Mouse (Mus musculus) R1 (cell line): Measurements from ENCODE around the gene Lcn11.
"Not testable (repeated sequence)": the region's sequence is repeated elsewhere in the genome, so short reads cannot be mapped to it uniquely, and the experiment has no call there.

Experiments used
- DNase-seq: peaks from one replicate; pipeline ENCODE4 v3.0.0-alpha.2; 2018; ENCODE audit warnings: low read depth, low spot score

Gene Lcn11

DNA sequence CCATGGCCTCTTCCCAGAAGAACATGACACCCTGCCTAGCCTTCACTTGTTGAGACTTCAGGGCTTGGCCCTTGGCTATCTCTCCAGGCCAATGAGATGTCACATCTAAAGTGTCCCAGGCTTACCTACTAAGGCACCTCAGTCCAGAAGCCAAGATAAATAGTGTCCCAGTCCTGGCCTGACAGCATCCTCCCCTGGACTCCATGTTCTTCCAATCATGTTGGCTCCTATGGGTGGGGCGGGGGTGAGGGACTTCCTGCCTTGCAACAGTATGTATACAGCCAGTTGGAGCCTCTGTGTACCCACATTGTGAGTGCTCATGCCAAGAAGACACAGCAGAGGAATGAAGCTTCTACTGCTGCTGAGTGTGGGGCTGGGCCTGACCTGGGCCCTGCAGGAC is at the start of gene Lcn11:
Gene Lcn11, plus strand, starts transcription at position 301 of the 400 bp plus-strand sequence.
- no peak for DNase-seq

DNA sequence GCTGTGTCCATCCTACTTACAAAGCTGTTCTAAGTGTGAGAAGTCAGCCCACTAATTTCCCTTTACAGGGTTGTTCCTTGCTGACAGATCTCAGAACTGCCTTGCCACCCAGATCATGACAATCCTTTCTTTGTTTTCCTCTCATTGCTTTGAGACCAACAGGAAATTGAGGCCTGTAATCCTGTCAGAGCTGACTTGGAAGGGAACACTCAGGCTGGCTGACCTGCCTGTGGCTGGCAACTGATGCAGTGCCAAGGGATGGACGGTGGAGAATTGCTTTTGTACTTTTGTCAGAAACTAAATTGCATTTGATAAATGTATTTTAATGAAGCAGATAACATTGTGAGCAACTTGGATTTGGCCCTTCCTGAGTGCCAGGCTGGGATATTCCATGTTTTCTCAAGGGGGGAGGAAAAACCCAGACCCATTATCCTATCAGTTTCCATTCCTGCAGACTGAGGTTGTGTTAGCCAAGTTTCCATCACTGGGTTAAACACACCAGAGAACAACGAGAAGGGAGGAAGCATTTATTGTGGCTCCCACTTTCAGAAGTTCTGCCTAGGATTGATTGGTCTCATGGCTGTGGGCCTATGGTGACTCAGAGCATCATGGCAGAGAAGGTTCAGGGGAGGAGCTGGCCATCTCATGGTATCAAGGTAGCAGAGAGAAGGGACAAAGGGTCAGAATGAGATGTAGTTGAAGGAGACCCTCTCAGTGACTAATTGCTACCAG is 43.5 kb upstream of the Lcn11 start:
- DNase-seq: no peak

DNA sequence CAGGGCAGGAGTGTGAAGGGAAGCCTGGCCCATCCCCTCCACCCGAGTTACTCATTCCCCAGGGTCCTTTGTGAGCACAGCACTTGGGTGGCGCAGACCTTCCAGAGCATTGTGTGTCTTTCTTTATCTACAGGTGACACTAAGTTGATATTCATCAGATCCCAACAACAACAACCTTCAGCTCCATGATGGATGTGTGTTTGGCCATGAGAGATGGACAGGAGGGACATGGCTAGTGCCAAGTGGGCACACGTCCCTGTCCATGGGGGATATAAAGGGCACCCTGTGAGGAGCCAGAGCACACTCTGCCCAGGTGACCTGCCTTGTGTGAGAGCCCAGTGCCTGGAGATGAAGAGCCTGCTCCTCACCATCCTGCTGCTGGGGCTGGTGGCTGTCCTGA is 40.1 kb upstream of the Lcn11 start, which contains the start of gene Obp2b:
Gene Obp2b, plus strand, starts transcription at position 301 of the 400 bp plus-strand sequence.
- not testable (repeated sequence) for DNase-seq

GRCm38 (mm10) chr2:25741671-25742070 is 35.1 kb upstream of the Lcn11 start:
- no peak for DNase-seq

DNA sequence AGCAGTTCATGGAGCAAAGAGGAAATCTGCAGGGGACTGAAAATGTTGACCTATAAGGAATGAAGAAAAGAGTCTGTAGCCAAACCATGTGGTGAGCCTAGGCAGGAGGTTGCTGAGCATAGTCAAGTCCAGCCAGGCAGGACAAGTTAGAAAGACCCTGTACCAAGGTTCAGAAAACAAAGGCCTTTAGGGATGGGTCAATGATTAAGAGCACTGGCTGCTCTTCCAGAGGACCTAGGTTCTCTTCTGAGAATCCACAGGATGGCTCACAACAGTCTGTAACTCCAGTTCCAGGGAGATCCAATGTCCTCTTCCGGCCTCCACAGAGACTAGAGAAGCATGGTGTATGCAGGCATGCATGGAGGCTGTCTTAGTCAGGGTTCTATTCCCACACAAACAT is 22.6 kb upstream of the Lcn11 start:
- DNase-seq: no peak

GRCm38 (mm10) chr2:25758064-25758625 is 18.7 kb upstream of the Lcn11 start:
- DNase-seq: no peak

GRCm38 (mm10) chr2:25765269-25765668 is 11.5 kb upstream of the Lcn11 start, which contains the start of gene Lcn3:
Gene Lcn3 (plus strand): TSS chr2:25765569.
- no peak for DNase-seq

GRCm38 (mm10) chr2:25767764-25768163 is 9.1 kb upstream of the Lcn11 start:
- DNase-seq: no peak

GRCm38 (mm10) chr2:25773507-25773906 is 3.3 kb upstream of the Lcn11 start:
- no peak for DNase-seq

GRCm38 (mm10) chr2:25774640-25775039 is 2.2 kb upstream of the Lcn11 start:
- no peak for DNase-seq

DNA sequence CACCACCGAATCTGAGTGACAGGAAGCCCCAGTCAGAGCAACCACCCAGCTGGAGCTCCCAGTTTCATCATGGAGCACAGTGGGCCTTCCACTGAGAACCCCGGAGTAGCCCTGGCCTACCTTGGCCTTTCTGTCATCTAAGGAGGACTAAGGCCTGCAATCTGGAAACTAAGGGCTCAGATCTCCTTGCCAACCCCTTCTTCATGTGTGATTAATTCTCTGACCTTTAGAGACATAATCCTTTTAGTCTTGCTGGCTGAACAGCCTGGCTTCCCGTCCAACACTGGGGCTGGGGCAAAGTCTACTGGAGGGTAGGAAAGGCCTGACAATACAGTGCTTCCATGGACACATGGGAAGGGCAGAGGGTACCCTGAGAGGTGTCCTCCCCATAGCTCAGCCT is 826 bp upstream of the Lcn11 start:
- DNase-seq: no peak

DNA sequence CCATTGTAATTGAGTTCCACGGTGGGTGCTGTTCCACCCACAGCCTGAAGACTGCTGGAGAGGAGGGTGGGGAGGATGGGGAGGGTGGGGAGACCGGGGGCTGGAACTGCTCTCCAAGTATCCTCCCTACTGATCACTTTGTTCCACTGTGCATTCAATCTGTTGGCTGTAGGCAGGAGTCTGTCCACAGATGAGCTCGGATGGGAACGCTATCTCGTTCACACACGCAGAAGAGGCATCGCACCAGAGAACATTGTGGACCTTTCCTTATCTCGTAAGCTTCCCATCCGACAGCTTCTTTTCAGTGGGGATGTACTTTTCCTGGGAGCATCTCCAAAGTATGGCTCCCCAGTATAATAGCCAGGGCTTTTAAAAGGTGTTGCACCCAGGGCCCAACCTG is 2.3 kb downstream of the Lcn11 start:
- DNase-seq: no peak

- DNase-seq: no peak
Observed at GRCm38 (mm10) chr2:25780921-25781320, 4.1 kb downstream of the Lcn11 start.

GRCm38 (mm10) chr2:25781957-25782356 is 5.1 kb downstream of the Lcn11 start, which contains the start of gene Gm13539:
Gene Gm13539 (plus strand): TSS chr2:25782257.
- no peak for DNase-seq

GRCm38 (mm10) chr2:25785573-25786322 is 8.9 kb downstream of the Lcn11 start:
- no peak for DNase-seq

- DNase-seq: no peak
Observed at GRCm38 (mm10) chr2:25789092-25789491, 12.3 kb downstream of the Lcn11 start.

GRCm38 (mm10) chr2:25797635-25798034 is 20.8 kb downstream of the Lcn11 start:
- DNase-seq: no peak

GRCm38 (mm10) chr2:25798065-25798464 is 21.2 kb downstream of the Lcn11 start:
- no peak for DNase-seq

- DNase-seq: no peak
Observed at GRCm38 (mm10) chr2:25811711-25812110, 34.9 kb downstream of the Lcn11 start.

GRCm38 (mm10) chr2:25813364-25813763 is 36.5 kb downstream of the Lcn11 start:
- DNase-seq: peak; percentile 46

GRCm38 (mm10) chr2:25815748-25816147 is 38.9 kb downstream of the Lcn11 start, which contains the start of gene Glt6d1:
Gene Glt6d1 (minus strand): TSS chr2:25815848.
- DNase-seq: not testable (repeated sequence)

DNA sequence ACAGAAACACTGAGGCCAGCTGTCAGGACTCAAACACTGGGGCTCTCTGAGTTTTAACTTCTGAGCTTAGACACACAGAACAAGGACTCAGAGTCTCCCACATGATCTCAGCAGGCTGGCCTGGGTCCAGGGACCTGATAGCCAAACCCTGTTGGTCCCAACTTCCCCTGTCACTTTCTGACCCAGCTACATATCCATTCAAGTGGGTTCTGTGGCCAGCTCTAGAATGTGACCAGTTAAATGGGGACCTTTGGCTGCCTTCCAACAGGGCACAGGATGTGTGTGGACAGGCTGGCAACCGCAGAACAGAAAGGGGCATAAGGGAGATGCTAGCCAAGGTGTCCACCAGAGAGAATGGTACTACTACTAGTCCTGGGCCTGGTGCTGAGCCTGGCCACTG is 46.0 kb downstream of the Lcn11 start, which contains the start of gene Lcn9:
Gene Lcn9, plus strand, starts transcription at position 348 of the 400 bp plus-strand sequence.
- no peak for DNase-seq
